Mouse (Mus musculus): ENCODE results near the gene AF366264. TPM values are rescaled to one million over a fixed set of nuclear protein-coding genes. Genes with fewer than 3 reads are reported as not detected.

Gene AF366264
- polyA plus RNA-seq, 1 experiment from 2014 or later: not detected

GRCm38 (mm10) chr8:13785764-13786299 lies 52.4 kb downstream of the AF366264 start:
- under 1% methylated on average over 40 of the region's 47 CpGs for WGBS
- Histone ChIP-seq H3K9me3 (ENCODE audit: control insufficient read depth, low read length) (no peaks in the 10 kb centered on the region), H3K9ac (ENCODE audit: low read length) (peak overlapping the region; percentile 98), H3K36me3 (ENCODE audit: control insufficient read depth, insufficient read depth, low read length) (peaks cover 6% of the 10 kb centered on the region; the same call in 1 of the 2 replicates), H3K4me2 (ENCODE audit: low read depth, low read length, severe bottlenecking) (peak overlapping the region; percentile 74), H3K4me1 (replicated peaks; ENCODE audit: control insufficient read depth, insufficient read depth, low read length) (peaks cover 2% of the 10 kb centered on the region; the same call in 1 of the 2 replicates), H3K4me3 (ENCODE audit: low read depth, low read length) (peak overlapping the region; percentile 68), H3K27ac (ENCODE audit: low read depth, low read length) (peak overlapping the region; percentile 97), H3K27me3 (ENCODE audit: control insufficient read depth, insufficient read depth, low read length) (no peaks in the 10 kb centered on the region)
- ATAC-seq (replicated peaks; ENCODE audit: low FRiP score) (peak; percentile 94), DNase-seq (ENCODE audit: low spot score) (peak; percentile 100)

GRCm38 (mm10) chr8:13785250-13785763 lies 52.9 kb downstream of the AF366264 start, which contains the start of gene Upf3a:
TSS of gene Upf3a (plus strand) at chr8:13785615.
- H3K4me3 ChIP-seq (ENCODE audit: low read depth, low read length): peak within 1 kb of the TSS; percentile 68
- DNase-seq (ENCODE audit: low spot score): peak; percentile 97
- peaks cover 10% of the 10 kb centered on the region; the same call in 1 of the 2 replicates for H3K36me3 ChIP-seq (ENCODE audit: control insufficient read depth, insufficient read depth, low read length)
- ATAC-seq (replicated peaks; ENCODE audit: low FRiP score): peak; percentile 92
- H3K4me2 ChIP-seq (ENCODE audit: low read depth, low read length, severe bottlenecking): peak within 1 kb of the TSS; percentile 74
- H3K4me1 ChIP-seq (replicated peaks; ENCODE audit: control insufficient read depth, insufficient read depth, low read length): peaks cover 2% of the 10 kb centered on the region; the same call in 1 of the 2 replicates
- peak within 1 kb of the TSS; percentile 98 for H3K9ac ChIP-seq (ENCODE audit: low read length)
- H3K9me3 ChIP-seq (ENCODE audit: control insufficient read depth, low read length): no peaks in the 10 kb centered on the region
- under 1% methylated on average over 41 of the region's 47 CpGs for WGBS
- H3K27me3 ChIP-seq (ENCODE audit: control insufficient read depth, insufficient read depth, low read length): no peaks in the 10 kb centered on the region
- peak within 1 kb of the TSS; percentile 97 for H3K27ac ChIP-seq (ENCODE audit: low read depth, low read length)

Other genes with a start within 250 kb of the AF366264 start
- 28.0 and 28.6 TPM in 2 replicates for gene Rasa3, start 160.8 kb downstream of the AF366264 start, polyA plus RNA-seq (2014; fragmentation: Nextera tagmentation; extraction: Ambion mirVana)
- 0.96 and 1.3 TPM in 2 replicates for gene Cfap97d2, start 132.5 kb downstream of the AF366264 start, polyA plus RNA-seq (2014; fragmentation: Nextera tagmentation; extraction: Ambion mirVana)
- 245 and 247 TPM in 2 replicates for gene Cdc16, start 80.7 kb downstream of the AF366264 start, polyA plus RNA-seq (2014; fragmentation: Nextera tagmentation; extraction: Ambion mirVana)
- gene Upf3a, start 52.8 kb downstream of the AF366264 start, polyA plus RNA-seq (2014; fragmentation: Nextera tagmentation; extraction: Ambion mirVana): 42.9 and 45.4 TPM in 2 replicates
- 57.4 and 60.2 TPM in 2 replicates for gene Champ1, start 31.3 kb upstream of the AF366264 start, polyA plus RNA-seq (2014; fragmentation: Nextera tagmentation; extraction: Ambion mirVana)
- gene Coprs, start 51.9 kb upstream of the AF366264 start, polyA plus RNA-seq (2014; fragmentation: Nextera tagmentation; extraction: Ambion mirVana): 68.2 and 74.4 TPM in 2 replicates